In the genomic region with DNA sequence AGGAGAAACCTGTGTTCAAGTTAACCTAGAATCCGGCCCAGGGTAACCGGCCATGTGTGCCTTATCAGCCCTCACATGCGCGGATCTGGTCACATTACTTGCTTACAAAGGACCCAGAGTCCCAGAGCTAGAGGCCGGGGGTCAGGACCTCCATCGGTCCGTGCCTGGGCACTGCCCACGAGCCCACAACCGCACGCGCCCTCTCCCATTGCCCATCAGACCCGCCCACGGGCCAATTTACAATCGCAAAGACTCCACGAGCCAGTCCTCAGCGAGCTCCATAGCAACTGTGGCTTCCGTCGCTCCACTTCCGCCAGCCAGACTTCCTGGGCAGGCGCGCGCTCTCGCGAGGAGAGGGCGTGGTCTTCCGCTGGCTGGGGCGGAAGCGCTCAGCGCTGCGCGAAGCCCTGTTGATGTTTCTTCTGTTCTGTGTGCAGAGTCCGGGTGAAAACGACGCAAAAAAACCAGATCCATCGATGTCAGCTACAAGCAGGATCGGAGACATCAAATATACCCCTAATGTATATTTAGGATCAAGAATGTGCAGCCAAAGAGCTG, we compare ENCODE assay signal across 7 mouse cellular contexts. TPM values are rescaled to one million over a fixed set of nuclear protein-coding genes. Genes with fewer than 3 reads are reported as not detected.
DNase-seq lines count a peak whose midpoint lies in the region; ATAC-seq and TF ChIP-seq lines count a peak whose summit lies in the region.

A gene (minus strand): TSS at position 326 of the 558 bp plus-strand sequence.

- under 1% methylated on average over 36 of the region's 36 CpGs for WGBS in embryonic facial prominence, embryonic 10.5 days
- under 1% methylated on average over 36 of the region's 36 CpGs for WGBS in intestine, postnatal 0 days
- WGBS in midbrain, embryonic 12.5 days: under 1% methylated on average over 36 of the region's 36 CpGs
- under 1% methylated on average over 36 of the region's 36 CpGs for WGBS in small intestine, adult 2 months

- no peaks in the 10 kb centered on the region for H3K9me3 ChIP-seq in embryonic facial prominence, embryonic 10.5 days
- no peaks in the 10 kb centered on the region for H3K9me3 ChIP-seq in intestine, postnatal 0 days (ENCODE audit: control insufficient read depth)
- H3K9me3 ChIP-seq in midbrain, embryonic 12.5 days: no peaks in the 10 kb centered on the region

- peak; percentile 67; the same call in 1 of the 2 replicates for TF ChIP-seq POLR2A in small intestine, adult 2 months (IDR thresholded peaks at IDR 0.05; ENCODE audit: low read depth, low read length)

- H3K4me3 ChIP-seq in embryonic facial prominence, embryonic 10.5 days: peak within 1 kb of the TSS; percentile 77
- peak within 1 kb of the TSS; percentile 76 for H3K4me3 ChIP-seq in intestine, postnatal 0 days (ENCODE audit: low read depth, low read length)
- H3K4me3 ChIP-seq in midbrain, embryonic 12.5 days: peak within 1 kb of the TSS; percentile 84
- H3K4me3 ChIP-seq in small intestine, adult 2 months (ENCODE audit: low read depth, low read length): peak within 1 kb of the TSS; percentile 78

- intact Hi-C loops in left cerebral cortex, postnatal 4 days (cut with DNase I): no loop called here

- DNase-seq in adrenal gland, postnatal 10 days: peak; percentile 94
- DNase-seq in embryonic facial prominence, embryonic 10.5 days (ENCODE audit: low spot score): peak; percentile 95
- DNase-seq in gonadal fat pad, adult 2 months (ENCODE audit: low read depth): no peak
- peak; percentile 90 for DNase-seq in left cerebral cortex, postnatal 4 days

- peak; percentile 92 for ATAC-seq in intestine, postnatal 0 days
- peak; percentile 93 for ATAC-seq in midbrain, embryonic 12.5 days (ENCODE audit: low FRiP score, low read depth)

- H3K27me3 ChIP-seq in embryonic facial prominence, embryonic 10.5 days (replicated peaks; ENCODE audit: low read depth, poor library complexity, severe bottlenecking): no peaks in the 10 kb centered on the region
- no peaks in the 10 kb centered on the region for H3K27me3 ChIP-seq in intestine, postnatal 0 days (replicated peaks; ENCODE audit: control insufficient read depth, insufficient read depth, low read length)
- H3K27me3 ChIP-seq in midbrain, embryonic 12.5 days: peaks cover 6% of the 10 kb centered on the region; the same call in 1 of the 2 replicates
- H3K27me3 ChIP-seq in small intestine, adult 2 months (ENCODE audit: control insufficient read depth, insufficient read depth, low read length): no peaks in the 10 kb centered on the region

- peaks cover 33% of the 10 kb centered on the region for H3K4me1 ChIP-seq in embryonic facial prominence, embryonic 10.5 days
- H3K4me1 ChIP-seq in intestine, postnatal 0 days (replicated peaks; ENCODE audit: control insufficient read depth, insufficient read depth, low read length): 0 out of 2 replicates have a peak, but pooled peaks cover 2% of the 10 kb centered on the region
- H3K4me1 ChIP-seq in midbrain, embryonic 12.5 days: peaks cover 30% of the 10 kb centered on the region
- peaks cover 6% of the 10 kb centered on the region for H3K4me1 ChIP-seq in small intestine, adult 2 months (ENCODE audit: control insufficient read depth, insufficient read depth, insufficient read length, low read length)

- H3K4me2 ChIP-seq in intestine, postnatal 0 days (replicated peaks; ENCODE audit: low read depth): peak within 1 kb of the TSS; percentile 80
- peak within 1 kb of the TSS; percentile 82 for H3K4me2 ChIP-seq in midbrain, embryonic 12.5 days (replicated peaks)

- H3K27ac ChIP-seq in embryonic facial prominence, embryonic 10.5 days (replicated peaks): peak within 1 kb of the TSS; percentile 87
- peak within 1 kb of the TSS; percentile 63 for H3K27ac ChIP-seq in intestine, postnatal 0 days (ENCODE audit: low read depth, low read length)
- H3K27ac ChIP-seq in midbrain, embryonic 12.5 days (replicated peaks): peak within 1 kb of the TSS; percentile 82
- peak within 1 kb of the TSS; percentile 61 for H3K27ac ChIP-seq in small intestine, adult 2 months (ENCODE audit: insufficient read depth, low read depth, low read length)

- TF ChIP-seq CTCF in intestine, postnatal 0 days (IDR thresholded peaks at IDR 0.05; ENCODE audit: low read depth): no peak
- TF ChIP-seq CTCF in small intestine, adult 2 months (IDR thresholded peaks at IDR 0.05; ENCODE audit: extremely low read depth, insufficient read length, insufficient replicate concordance, low read depth, low read length): no peak

- peak within 1 kb of the TSS; percentile 65 for H3K9ac ChIP-seq in intestine, postnatal 0 days (ENCODE audit: low read depth, low read length)
- H3K9ac ChIP-seq in midbrain, embryonic 12.5 days (replicated peaks): peak within 1 kb of the TSS; percentile 62

- peaks cover 50% of the 10 kb centered on the region for H3K36me3 ChIP-seq in embryonic facial prominence, embryonic 10.5 days (replicated peaks)
- peaks cover 21% of the 10 kb centered on the region; the same call in 1 of the 2 replicates for H3K36me3 ChIP-seq in intestine, postnatal 0 days (ENCODE audit: control insufficient read depth, insufficient read depth)
- peaks cover 37% of the 10 kb centered on the region for H3K36me3 ChIP-seq in midbrain, embryonic 12.5 days
- peaks cover 2% of the 10 kb centered on the region; the same call in 1 of the 2 replicates for H3K36me3 ChIP-seq in small intestine, adult 2 months (ENCODE audit: control insufficient read depth, insufficient read depth, low read length)

RNA-seq across cellular contexts. Expression of the gene that starts here (rescaled TPM):
- total RNA-seq in adrenal gland, postnatal 10 days (2021): 10 to 100 TPM; 24.9 to 27.1 TPM
- polyA plus RNA-seq in embryonic facial prominence, embryonic 10.5 days (2016; fragmentation: Nextera tagmentation; extraction: Ambion mirVana): 49.1 and 52.0 TPM in 2 replicates
- polyA plus RNA-seq in gonadal fat pad, adult 2 months (2012; rRNA removed): 13.6 and 14.2 TPM in 2 replicates
- 9.3 and 9.6 TPM in 2 replicates for polyA plus RNA-seq in intestine, postnatal 0 days (2015; fragmentation: Nextera tagmentation; extraction: Ambion mirVana)
- 10 to 100 TPM; 29.6 to 36.7 TPM for total RNA-seq in left cerebral cortex, postnatal 4 days (2021)
- polyA plus RNA-seq in midbrain, embryonic 12.5 days (2016; fragmentation: Nextera tagmentation; extraction: Ambion mirVana): 43.3 and 44.7 TPM in 2 replicates
- 5.5 and 6.2 TPM in 2 replicates for polyA plus RNA-seq in small intestine, adult 2 months (2012; rRNA removed)
